Mouse (Mus musculus) liver, postnatal 0 days (tissue): Measurements from ENCODE around the gene Cyp2c68.
"Not testable (repeated sequence)": the region's sequence is repeated elsewhere in the genome, so short reads cannot be mapped to it uniquely, and the experiment has no call there.

Experiments
- CTCF ChIP-seq: sonication (generic); IDR thresholded peaks from 2 replicates; pipeline ENCODE4 v1.5.1; 2016; ENCODE audit warnings: antibody characterized with exemption, low read depth
- EP300 ChIP-seq: IDR thresholded peaks from 2 replicates; pipeline ENCODE4 v1.6.1; 2016; ENCODE audit warnings: antibody characterized with exemption, low read depth, mild to moderate bottlenecking

- not testable (repeated sequence) for TF ChIP-seq CTCF, EP300
Observed at GRCm38 (mm10) chr19:39644551-39644950, 96.3 kb downstream of the Cyp2c68 start.
